8 mouse cellular contexts compared by ENCODE assay signal in genomic region chr7:43443917-43444293, GRCm38 (mm10). TPM values are rescaled to one million over a fixed set of nuclear protein-coding genes. Genes with fewer than 3 reads are reported as not detected.
DNase-seq lines count a peak whose midpoint lies in the region; ATAC-seq and TF ChIP-seq lines count a peak whose summit lies in the region.

Etfb (plus strand) TSS chr7:43444083.
Gm45233 (plus strand) TSS chr7:43444128.

- no peak for TF ChIP-seq CTCF in Patski (IDR thresholded peaks at IDR 0.05)

- H3K27me3 ChIP-seq in Patski: no peaks in the 10 kb centered on the region
- no peaks in the 10 kb centered on the region for H3K27me3 ChIP-seq in hindbrain, embryonic 13.5 days

- peak within 1 kb of the TSS; percentile 93 for H3K27ac ChIP-seq in hindbrain, embryonic 13.5 days

- peaks cover 22% of the 10 kb centered on the region for H3K4me1 ChIP-seq in hindbrain, embryonic 13.5 days (replicated peaks)

- no peaks in the 10 kb centered on the region for H3K9me3 ChIP-seq in hindbrain, embryonic 13.5 days

- ATAC-seq in Patski: peak; percentile 90
- ATAC-seq in hindbrain, embryonic 13.5 days (ENCODE audit: low FRiP score): peak; percentile 96

- in situ Hi-C loops in Patski (cut with MboI; ENCODE audit: low pct_unique_long_range_greater_than_20kb): loop anchor here (10.0 kb wide), 1 partner anchor 129 kb away; the partner anchor contains the start of gene Zfp715

- under 1% methylated on average over 27 of the region's 27 CpGs for WGBS in hindbrain, embryonic 13.5 days

- no peaks in the 10 kb centered on the region for H3K36me3 ChIP-seq in hindbrain, embryonic 13.5 days

- POLR2A ChIA-PET in Patski (lab: Charles Lee): interaction anchor here (1.2 kb wide), 1 partner anchor 13 kb away, joined by 4 read pairs; no protein-coding TSS in a partner anchor

- H3K4me3 ChIP-seq in hindbrain, embryonic 13.5 days: peak within 1 kb of the TSS; percentile 57

- H3K9ac ChIP-seq in hindbrain, embryonic 13.5 days: peak within 1 kb of the TSS; percentile 75

- H3K4me2 ChIP-seq in hindbrain, embryonic 13.5 days: peak within 1 kb of the TSS; percentile 72

- CTCF ChIA-PET in Patski (lab: Charles Lee): interaction anchor here (0.8 to 2.2 kb wide), 4 partner anchors 9 to 22 kb away, joined by 3 to 11 read pairs (median 4); no protein-coding TSS in a partner anchor

- peak; percentile 88 for DNase-seq in Patski (ENCODE audit: low read depth, low spot score)
- peak; percentile 92 to 94 for DNase-seq in cerebellum, postnatal 14 days
- peak; percentile 91 to 94 for DNase-seq in frontal cortex, postnatal 14 days (ENCODE audit: low spot score in 2 of 2)
- DNase-seq in layer of hippocampus, postnatal 25 days (ENCODE audit: extremely low spot score in 1 of 2, low spot score in 1 of 2): peak; percentile 76 to 79
- DNase-seq in lung, postnatal 25 days (ENCODE audit: low spot score): peak; percentile 98
- DNase-seq in retina, embryonic 14.5 days (ENCODE audit: low spot score): peak; percentile 94
- peak; percentile 89 for DNase-seq in thymus, postnatal 4 days

RNA-seq across cellular contexts. Expression of gene Etfb, which starts in this region (rescaled TPM):
- 214 TPM for polyA plus RNA-seq in Patski (2021)
- 149 and 154 TPM in 2 replicates for polyA plus RNA-seq in hindbrain, embryonic 13.5 days (2015; fragmentation: Nextera tagmentation; extraction: Ambion mirVana)
- 10 to 100 TPM; 58.8 to 77.2 TPM for total RNA-seq in layer of hippocampus, postnatal 25 days (2021)

RNA-seq across cellular contexts. Expression of gene Gm45233, which starts in this region (rescaled TPM):
- polyA plus RNA-seq in Patski (2021): 0.50 TPM
- 0.39 TPM in 2 replicates for polyA plus RNA-seq in hindbrain, embryonic 13.5 days (2015; fragmentation: Nextera tagmentation; extraction: Ambion mirVana)
- 1 to 10 TPM in 1 of 2 experiments, not detected in 1; 1.6 TPM for total RNA-seq in layer of hippocampus, postnatal 25 days (2021)

Comparison
In these comparisons a context has a peak if more than half of its experiments do, and no peak if none do; other contexts are left out.
1. Peak in every context shown above with its lines: DNase-seq, ATAC-seq, H3K4me3 ChIP-seq and H3K27ac ChIP-seq.